Mouse (Mus musculus): ENCODE data around the gene Myb.

DNA sequence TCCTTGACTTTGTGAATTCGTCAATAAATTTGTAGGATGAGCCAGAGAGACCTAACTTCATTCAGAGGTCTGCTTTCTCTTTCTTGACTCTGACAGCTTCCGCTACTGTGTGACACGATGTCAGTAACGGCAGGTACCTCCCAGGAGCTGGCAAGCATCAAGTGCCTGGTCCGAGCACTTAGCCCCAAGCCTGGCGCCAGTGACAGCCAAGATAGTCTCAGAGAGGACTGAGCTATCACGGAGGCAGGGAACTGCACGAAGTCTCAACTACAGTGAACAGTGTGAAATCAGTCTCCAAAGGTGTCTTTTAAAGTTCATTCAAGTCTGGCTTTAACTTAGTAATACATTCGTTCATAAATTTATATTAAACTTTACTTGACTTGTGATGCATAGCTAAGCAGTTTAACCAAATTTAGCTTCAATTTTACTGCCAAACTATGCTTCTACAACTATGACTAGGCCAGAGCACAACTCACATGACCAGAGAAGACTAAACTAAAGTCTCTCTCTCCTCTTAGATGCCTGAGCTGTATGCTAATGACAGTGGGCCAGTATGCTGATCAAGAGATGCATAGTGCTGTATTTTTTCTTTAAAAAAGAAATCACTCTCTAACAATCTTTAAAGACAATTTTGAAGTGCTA lies 29.1 kb upstream of the Myb start:
- TF ChIP-seq EP300 (IDR thresholded peaks at IDR 0.05; ENCODE audit: low read depth) (no peak), CTCF (IDR thresholded peaks at IDR 0.05; ENCODE audit: low read depth) (no peak)
